Mouse (Mus musculus) adrenal gland (tissue): Measurements from ENCODE around the gene Ermp1.
"Not testable (repeated sequence)": the region's sequence is repeated elsewhere in the genome, so short reads cannot be mapped to it uniquely, and the experiment has no call there.

Experiments
- intact Hi-C: fragments of 180-260 bp; cut with DNase I; formaldehyde crosslinking; loops from one replicate; pipeline ENCODE4 v1.15.1; 2025

Ermp1 gene

DNA sequence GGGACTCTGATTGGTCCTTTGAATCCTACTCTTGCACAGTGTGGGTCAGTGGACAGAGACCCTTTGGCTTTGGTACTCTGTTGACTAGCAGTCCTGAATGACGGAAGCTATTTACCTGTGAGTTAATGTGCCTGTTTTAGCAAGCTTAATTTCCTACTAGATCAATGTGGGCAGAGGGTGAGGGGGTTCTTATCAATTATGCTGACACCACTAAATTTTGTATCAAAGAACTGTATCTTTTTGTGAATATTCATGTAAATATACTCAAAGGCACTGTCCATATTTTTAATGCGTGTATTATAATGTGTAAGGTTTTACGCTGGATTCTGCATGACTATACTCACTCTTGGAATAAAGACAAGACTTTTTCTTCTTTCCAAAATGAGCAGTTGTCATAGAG is 43.6 kb downstream of the Ermp1 start:
- intact Hi-C loops, result no loop called here

- intact Hi-C loops, result no loop called here
Observed at GRCm38 (mm10) chr19:29603548-29604353, 44.5 kb downstream of the Ermp1 start.

DNA sequence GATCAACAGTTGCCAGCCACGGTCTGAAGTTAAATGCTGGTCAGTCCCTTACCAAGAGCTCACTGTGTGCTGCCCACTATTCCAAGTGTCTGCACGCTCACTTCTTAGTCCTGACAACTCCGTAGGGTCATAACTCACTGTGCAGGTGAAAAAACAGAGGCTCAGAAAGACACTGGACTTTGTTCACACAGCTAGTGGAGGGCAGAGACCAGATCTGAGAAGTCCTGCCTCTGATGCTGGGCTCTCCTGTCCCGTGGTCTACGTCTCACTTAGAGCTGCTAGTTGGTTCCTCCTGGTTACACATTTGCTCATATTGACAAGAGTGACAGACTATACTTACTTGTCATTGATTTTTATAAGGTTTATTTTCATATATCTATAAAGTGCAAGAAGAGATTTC is 49.2 kb downstream of the Ermp1 start:
- intact Hi-C loops, result no loop called here

GRCm38 (mm10) chr19:29596985-29597384 is 51.2 kb downstream of the Ermp1 start:
- intact Hi-C loops, result no loop called here

DNA sequence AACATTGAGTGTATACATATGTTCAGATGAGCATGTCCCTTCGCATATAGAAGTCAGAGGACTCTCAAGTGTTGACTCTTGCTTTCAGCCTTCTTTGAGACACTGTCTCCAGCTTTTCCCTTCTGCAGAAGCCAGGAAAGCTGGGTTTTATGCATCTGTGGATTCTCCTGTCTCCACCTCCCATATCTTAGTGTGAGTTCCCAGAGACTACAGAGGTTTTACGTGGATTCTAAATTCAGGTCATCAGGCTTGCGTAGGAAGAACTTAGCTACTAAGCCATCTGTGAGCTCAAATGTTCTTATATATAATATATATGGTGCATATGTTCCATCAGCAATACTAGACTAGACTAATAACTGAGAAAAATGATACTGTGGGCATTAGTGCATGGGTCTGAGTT is 51.9 kb downstream of the Ermp1 start:
- intact Hi-C loops, result no loop called here

DNA sequence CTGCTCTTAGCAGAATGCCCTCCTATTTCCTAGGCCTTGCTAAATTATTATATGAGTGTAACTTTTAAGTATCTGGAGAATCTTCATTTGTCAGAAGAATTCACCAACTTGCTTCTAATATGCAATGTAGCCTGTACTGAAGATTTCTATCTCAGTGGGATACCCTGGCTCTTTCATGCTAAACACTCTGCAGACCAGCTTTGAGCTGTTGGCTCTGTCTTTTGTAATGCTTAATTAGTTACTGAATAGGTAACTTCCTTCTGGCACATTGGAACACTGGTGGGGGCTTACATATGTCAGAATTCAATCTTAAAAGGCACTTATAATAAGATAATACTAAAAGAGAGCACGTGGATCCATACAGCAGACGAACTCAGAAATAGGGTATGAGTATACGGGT is 54.4 kb downstream of the Ermp1 start:
- intact Hi-C loops, result not testable (repeated sequence)

GRCm38 (mm10) chr19:29583734-29584133 is 64.5 kb downstream of the Ermp1 start:
- intact Hi-C loops, result no loop called here

GRCm38 (mm10) chr19:29582439-29582838 is 65.8 kb downstream of the Ermp1 start:
- intact Hi-C loops, result no loop called here

- intact Hi-C loops, result no loop called here
Observed at GRCm38 (mm10) chr19:29566512-29566911, 81.7 kb downstream of the Ermp1 start.

GRCm38 (mm10) chr19:29563258-29563779 is 84.9 kb downstream of the Ermp1 start:
- intact Hi-C loops, result loop anchor here (5.0 kb wide), 1 partner anchor 41 kb away; the partner anchor contains the start of gene Ric1

GRCm38 (mm10) chr19:29562603-29563002 is 85.6 kb downstream of the Ermp1 start:
- intact Hi-C loops, result loop anchor here (5.0 kb wide), 1 partner anchor 40 kb away; the partner anchor contains the start of gene Ric1

DNA sequence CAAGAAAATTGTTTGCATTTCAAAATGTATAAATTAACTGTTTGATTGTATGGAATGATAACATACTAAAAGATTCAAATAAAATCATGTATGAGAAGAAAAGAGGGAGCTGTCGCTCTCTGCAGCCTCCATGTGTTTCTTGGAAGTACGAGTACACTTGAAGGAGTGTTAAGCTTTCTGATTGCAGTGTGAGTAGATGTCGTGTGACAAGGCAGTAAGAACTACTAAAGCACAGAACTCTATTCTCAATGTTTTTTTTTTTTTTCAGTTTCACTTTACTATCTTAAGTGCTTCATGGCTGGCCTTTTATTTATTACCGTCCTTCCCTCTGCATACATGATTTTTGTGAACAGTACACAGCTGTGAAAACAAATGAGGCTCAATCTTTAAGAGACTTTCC is 86.0 kb downstream of the Ermp1 start:
- intact Hi-C loops, result loop anchor here (5.0 kb wide), 1 partner anchor 40 kb away; the partner anchor contains the start of gene Ric1
